Mouse (Mus musculus) liver, postnatal 0 days (tissue): ENCODE data around the gene Ppm1h.

Experiments
- CTCF ChIP-seq: sonication (generic); IDR thresholded peaks from 2 replicates; pipeline ENCODE4 v1.5.1; 2016; ENCODE audit warnings: antibody characterized with exemption, low read depth
- EP300 ChIP-seq: IDR thresholded peaks from 2 replicates; pipeline ENCODE4 v1.6.1; 2016; ENCODE audit warnings: antibody characterized with exemption, low read depth, mild to moderate bottlenecking

DNA sequence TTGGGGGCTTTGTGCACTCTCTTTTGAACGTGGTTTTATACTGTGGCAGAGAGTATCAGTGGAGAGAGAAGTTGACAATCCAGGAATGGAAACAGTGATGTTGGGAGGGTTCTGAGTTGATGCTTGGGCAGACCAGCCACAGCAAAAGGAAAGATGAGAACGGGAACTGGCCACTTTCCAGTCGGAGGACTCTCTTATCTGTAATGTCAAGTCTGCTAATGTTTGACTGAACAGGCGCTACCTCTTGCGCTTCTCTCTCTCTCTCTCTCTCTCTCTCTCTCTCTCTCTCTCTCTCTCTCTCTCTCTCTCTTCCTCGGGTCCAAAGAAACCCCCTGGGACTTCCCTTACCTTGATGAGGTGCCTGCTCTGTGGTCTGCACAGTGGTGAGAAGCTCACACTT is 176.0 kb downstream of the Ppm1h start:
- TF ChIP-seq CTCF, result no peak
- TF ChIP-seq EP300, result no peak
